Mouse (Mus musculus) 3134 (cell line): Measurements from ENCODE around the gene Rbm19.
A peak's percentile ranks its signal among the peaks of the same experiment; 100 is the strongest.
"Not testable (repeated sequence)": the region's sequence is repeated elsewhere in the genome, so short reads cannot be mapped to it uniquely, and the experiment has no call there.

Source experiments
- DNase-seq: peaks from one replicate; pipeline ENCODE4 v3.0.0-alpha.2; 2011; ENCODE audit warnings: low spot score; ENCODE audit not compliant: insufficient read length; ENCODE audit errors: extremely low read depth

Gene Rbm19

GRCm38 (mm10) chr5:120116261-120117050 is at the start of gene Rbm19:
Gene Rbm19 (plus strand): TSS chr5:120116465.
- peak; percentile 89 for DNase-seq

- no peak for DNase-seq
Measured at GRCm38 (mm10) chr5:120067266-120067665, 49.0 kb upstream of the Rbm19 start.

GRCm38 (mm10) chr5:120074101-120074500 is 42.2 kb upstream of the Rbm19 start:
- DNase-seq, result no peak

DNA sequence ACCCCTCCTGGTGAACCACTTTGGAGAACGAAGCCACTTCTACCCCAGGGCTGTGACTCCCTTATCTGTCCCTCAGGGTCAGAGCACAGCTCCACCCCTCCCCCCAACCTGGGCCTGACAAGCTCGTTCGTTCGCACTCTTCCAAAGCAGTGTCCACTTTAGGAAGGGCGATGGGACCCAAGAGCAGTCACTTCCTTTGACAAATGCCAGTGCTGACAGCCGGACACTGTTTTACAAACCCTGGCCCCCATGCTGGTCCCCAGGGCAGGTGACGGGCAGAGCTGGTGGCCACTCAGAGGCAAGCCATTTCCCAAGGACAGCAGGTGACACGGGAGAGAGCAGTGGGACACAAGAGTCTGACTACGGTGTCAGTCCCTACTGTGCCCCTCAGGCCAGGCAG is 36.2 kb upstream of the Rbm19 start:
- DNase-seq, result no peak

GRCm38 (mm10) chr5:120080468-120080867 is 35.8 kb upstream of the Rbm19 start:
- DNase-seq, result no peak

DNA sequence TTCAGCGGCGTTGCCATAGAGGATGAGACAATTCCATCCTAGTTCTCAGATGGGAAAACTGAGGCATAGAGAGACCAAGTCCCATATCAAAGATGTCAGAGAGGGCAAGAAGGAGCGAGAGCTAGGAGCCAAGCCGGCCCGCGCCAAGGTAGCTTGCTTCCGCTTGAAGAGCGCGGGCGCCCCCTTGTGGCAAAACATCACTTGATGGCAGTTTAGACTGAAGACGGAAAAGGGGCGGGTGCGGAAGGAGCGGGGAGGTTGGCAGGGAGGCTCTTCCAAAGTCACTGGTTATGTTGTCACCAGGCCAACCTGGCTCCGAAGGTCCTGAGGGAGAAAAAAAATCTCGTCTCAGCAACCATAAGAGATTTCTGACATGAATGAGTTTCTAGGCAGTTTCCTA is 27.7 kb upstream of the Rbm19 start:
- peak; percentile 68 for DNase-seq

DNA sequence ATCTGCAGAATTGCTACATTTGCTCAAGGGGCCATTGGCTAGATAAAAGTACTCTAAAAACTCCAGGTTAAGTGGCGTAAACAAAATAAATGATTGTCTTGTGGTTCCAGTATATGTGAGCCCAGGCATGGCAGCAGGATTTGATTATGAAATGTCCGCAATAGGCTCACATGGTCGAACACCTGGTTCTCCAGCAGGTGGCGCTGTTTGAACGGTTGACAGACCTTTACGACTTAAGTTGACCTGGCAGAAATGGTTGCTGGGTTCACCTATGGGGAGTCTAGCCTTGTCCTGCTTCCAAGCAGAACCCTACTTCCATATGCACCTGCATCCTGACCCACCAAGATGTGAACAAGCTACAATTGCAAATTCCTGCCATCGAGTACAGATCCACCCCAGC is 21.7 kb upstream of the Rbm19 start:
- no peak for DNase-seq

- DNase-seq, result no peak
Measured at GRCm38 (mm10) chr5:120097042-120097441, 19.2 kb upstream of the Rbm19 start.

- DNase-seq, result no peak
Measured at GRCm38 (mm10) chr5:120100814-120101213, 15.5 kb upstream of the Rbm19 start.

DNA sequence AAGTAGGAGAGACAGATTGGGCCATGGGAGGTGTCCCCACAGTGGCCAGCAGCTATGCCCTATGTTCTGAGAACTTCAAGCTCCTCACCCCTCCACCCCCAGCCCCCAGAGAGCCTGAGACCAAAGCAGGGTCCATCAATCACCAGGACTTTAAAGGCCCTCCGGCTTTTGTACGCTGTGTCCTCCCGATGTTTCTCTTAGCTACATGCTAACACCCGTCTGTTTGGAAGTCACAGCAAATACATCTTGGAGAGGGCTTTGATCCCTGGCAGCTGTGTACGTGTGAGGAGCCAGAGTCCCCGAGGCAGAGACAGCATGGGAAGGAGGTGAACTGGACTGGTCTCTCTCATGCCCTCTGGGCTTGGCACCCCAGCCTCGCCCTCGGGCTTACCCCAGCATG is 14.2 kb upstream of the Rbm19 start:
- DNase-seq, result no peak

GRCm38 (mm10) chr5:120102732-120103131 is 13.5 kb upstream of the Rbm19 start:
- peak; percentile 70 for DNase-seq

- DNase-seq, result no peak
Measured at GRCm38 (mm10) chr5:120103458-120103857, 12.8 kb upstream of the Rbm19 start.

DNA sequence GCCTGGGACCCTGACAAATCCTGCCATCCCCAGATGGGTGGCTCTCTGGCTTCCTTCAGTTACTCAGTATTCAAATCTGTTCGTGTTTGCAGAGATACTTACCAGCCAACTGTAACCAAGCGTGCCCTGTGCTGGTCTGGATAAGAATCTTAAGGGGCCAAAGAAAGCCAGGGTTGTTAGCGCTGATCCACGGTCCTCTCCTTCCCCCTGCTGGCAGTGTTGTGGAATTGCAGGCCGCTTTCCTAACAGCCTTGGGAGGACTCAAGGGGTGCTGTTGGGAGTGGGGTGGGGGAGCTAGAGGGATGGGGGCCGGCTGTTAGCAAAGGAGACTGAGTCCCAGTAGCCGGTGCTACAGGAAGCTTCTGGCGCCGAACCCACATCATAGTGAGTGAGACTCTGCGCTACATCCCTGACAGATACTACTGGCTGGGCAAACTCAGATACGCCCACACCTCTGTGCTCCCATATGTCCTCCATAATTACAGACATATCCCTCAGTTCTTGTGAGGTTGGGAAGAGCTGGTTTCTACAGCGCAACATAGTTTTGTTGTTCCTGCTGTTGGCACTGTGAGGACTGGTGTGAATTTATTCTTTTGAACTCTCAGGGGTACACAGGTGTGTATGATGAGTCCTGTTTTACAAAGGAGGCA is 9.7 kb upstream of the Rbm19 start:
- DNase-seq, result no peak

GRCm38 (mm10) chr5:120114361-120114760 is 1.9 kb upstream of the Rbm19 start:
- no peak for DNase-seq

DNA sequence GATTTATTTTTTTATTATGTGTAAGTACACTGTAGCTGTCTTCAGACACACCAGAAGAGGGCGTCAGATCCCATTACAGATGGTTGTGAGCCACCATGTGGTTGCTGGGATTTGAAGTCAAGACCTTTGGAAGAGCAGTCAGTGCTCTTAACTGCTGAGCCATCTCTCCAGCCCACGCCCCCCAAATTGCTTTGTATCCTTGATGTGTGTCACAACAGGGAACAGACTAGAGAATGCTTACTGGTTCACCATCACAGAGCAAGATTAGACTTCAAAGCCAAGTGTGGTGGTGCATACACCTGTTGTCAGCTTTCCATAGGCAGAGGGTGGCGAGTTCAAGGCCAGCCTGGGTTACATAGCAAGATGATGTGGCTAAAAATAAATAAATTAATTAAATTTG is 896 bp downstream of the Rbm19 start:
- not testable (repeated sequence) for DNase-seq

DNA sequence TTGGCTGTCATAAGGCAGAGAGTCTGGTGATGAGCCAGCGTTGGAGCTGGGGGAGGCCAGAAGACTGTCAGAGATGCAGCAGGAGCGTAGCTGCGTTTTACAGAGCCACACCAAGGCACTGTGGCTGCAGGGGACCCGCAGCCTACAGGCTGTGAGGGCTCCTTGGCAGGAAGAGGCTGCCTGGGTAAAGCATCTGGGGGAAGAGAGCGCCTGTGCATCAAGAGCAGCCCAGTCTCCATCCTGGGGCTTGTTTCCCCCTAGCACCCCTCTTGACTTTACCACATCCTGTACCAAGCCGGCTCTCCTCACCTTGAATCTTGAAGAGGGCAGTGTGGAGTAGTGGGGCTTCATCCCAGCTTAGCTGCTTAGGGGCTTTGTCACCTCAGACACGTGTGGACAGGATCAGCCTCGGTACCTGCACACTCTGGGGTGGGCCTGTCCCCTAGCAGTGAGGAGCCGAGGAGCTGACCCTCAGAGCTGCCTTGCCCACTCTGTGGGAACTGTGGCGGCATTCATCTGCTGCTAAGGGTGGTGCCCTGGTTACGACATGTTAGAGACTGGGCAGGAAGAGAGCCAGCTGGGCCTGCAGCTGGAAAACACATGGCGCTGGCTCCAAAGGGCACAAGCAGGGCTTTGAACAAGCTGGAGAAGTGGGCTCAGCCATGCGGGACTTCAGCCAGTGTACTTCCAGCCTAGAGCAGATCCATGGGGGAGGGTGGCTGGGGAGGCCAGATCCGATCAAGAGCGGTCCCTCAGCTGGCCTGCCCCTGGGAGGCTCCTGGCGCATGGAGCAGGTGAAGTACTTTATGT is 8.8 kb downstream of the Rbm19 start:
- DNase-seq, result no peak

DNA sequence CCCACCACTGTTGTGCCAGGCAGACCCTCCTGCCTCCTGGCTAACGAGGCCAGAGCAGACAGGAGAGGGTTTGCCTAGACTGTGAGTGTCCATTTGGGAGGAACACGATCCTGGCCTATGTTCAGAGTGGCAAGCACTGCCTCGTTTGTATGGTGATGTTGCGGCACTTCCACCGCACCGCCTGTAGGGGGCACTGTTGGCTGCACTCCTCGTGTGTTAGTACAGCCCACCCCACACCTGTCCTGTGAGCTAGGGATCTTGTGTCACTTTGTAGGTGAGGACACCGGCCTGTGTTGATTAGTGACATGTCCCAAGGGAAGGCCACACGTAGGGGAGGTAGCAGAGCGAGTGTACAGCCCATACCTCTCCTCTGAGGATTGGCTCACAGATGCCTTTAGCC is 11.4 kb downstream of the Rbm19 start:
- DNase-seq, result no peak

DNA sequence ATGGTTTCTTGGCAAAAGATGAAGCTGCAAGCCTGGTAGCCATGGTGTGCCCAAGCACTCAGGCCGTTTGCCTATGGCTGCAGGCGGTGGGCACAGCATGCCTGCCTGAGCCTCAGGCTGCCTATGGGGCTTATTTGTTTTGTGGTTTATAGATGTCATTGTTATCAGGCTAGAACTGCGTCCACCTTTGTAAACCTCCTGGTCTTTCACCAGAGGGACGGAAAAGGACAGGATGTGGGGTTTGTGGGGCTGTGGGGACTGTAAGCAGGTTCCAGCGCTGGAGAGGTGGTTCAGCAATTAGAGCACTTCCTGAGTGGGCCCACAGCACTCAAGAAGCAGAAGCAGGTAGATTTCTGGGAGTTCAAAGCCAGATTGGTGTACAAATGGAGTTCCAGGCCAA is 12.2 kb downstream of the Rbm19 start:
- no peak for DNase-seq

GRCm38 (mm10) chr5:120129070-120129469 is 12.8 kb downstream of the Rbm19 start:
- no peak for DNase-seq

DNA sequence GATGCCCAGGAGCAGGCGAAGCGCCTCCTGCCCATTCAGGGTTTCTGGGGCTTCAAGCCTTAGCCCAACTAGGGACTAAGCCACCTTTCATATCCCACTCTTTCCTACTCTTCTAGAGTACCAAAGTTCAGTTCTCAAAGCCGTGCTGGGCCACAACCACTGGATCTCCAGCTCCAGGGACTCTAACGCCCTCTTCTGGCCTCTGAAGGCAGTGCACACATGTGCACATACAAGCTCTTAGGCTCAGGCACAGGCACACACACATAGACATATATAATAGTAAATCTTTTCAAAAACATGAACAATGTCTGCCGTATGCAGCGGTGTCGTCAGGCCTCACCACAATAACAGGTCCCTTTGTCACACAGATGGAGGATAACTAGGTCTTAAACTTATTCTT is 13.5 kb downstream of the Rbm19 start:
- DNase-seq, result no peak

DNA sequence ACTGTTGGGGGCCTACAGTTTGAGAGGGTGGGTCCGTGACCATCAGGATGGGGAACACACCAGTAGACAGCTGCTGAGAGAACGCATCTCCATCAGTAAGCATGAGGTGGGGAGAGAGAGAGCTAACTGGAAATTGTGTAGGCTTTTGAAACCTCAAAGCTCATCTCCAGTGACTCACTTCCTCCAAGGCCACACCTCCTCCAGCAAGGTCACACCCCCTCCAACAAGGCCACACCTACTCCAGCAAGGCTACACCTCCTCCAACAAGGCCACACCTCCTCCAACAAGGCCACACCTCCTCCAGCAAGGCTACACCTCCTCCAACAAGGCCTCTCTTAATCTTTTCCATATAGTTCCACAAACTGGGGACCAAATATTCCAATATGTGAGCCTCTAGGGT is 13.9 kb downstream of the Rbm19 start:
- DNase-seq, result peak; percentile 75

DNA sequence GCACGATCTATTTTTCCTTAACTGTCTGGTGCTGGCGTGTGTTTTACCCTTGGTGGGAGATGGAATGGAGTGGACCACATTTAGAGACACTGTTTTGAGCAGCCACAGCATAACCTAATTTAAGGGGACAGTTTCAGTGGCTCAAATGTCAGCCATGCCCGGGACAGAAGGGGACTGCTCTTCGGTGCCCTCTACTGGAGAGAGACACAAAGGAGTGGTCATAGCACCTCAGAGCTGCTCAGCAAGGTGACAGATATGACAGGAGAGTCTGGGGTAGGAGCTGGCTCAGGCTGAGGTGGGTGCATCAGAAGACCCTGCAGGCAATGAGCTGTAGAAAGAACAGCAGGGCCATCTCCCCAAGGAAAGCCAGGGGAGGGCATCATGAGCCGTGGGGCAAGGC is 15.3 kb downstream of the Rbm19 start:
- DNase-seq, result no peak
